Mouse (Mus musculus) ES-Bruce4 (cell line): ENCODE measurements around the gene Mrnip. TPM values are rescaled to one million over a fixed set of nuclear protein-coding genes. Genes with fewer than 3 reads are reported as not detected.
A peak's percentile ranks its signal among the peaks of the same experiment; 100 is the strongest.

Source experiments
- H3K27ac ChIP-seq: 2 replicates; pipeline ENCODE4 v1.5.1; 2012; ENCODE audit warnings: low read length, inconsistent platforms; ENCODE audit not compliant: insufficient read depth
- H3K27me3 ChIP-seq: 2 replicates; pipeline ENCODE4 v1.6.1; 2012; ENCODE audit warnings: mild to moderate bottlenecking, low read length, inconsistent platforms; ENCODE audit not compliant: control insufficient read depth, poor library complexity, insufficient read depth, severe bottlenecking
- H3K36me3 ChIP-seq: 2 replicates; pipeline ENCODE4 v1.6.1; 2012; ENCODE audit warnings: inconsistent platforms, mild to moderate bottlenecking, low read length, moderate library complexity; ENCODE audit not compliant: control insufficient read depth, poor library complexity, insufficient read depth, severe bottlenecking
- H3K4me1 ChIP-seq: one replicate; pipeline ENCODE4 v1.8.1; 2011; ENCODE audit warnings: low read length; ENCODE audit not compliant: control insufficient read depth, insufficient read depth
- H3K4me3 ChIP-seq: 2 replicates; pipeline ENCODE4 v1.5.1; 2011; ENCODE audit warnings: low read depth, mild to moderate bottlenecking, low read length
- H3K9ac ChIP-seq: 2 replicates; pipeline ENCODE4 v1.6.1; 2012; ENCODE audit warnings: low read depth, mild to moderate bottlenecking, inconsistent platforms; ENCODE audit not compliant: poor library complexity, severe bottlenecking
- H3K9me3 ChIP-seq: replicated peaks from 2 replicates; pipeline ENCODE4 v1.6.1; 2012; ENCODE audit warnings: mild to moderate bottlenecking, low read length, inconsistent platforms; ENCODE audit not compliant: control insufficient read depth, poor library complexity, insufficient read depth, severe bottlenecking
- CTCF ChIP-seq: IDR thresholded peaks from one replicate; pipeline ENCODE4 v1.8.1; 2011; ENCODE audit warnings: low read depth, low read length
- EP300 ChIP-seq: IDR thresholded peaks from 2 replicates; pipeline ENCODE4 v1.6.1; 2011; ENCODE audit warnings: low read depth, low read length; ENCODE audit not compliant: insufficient read depth
- POLR2A ChIP-seq: IDR thresholded peaks from one replicate; pipeline ENCODE4 v1.8.1; 2011; ENCODE audit warnings: low read length; ENCODE audit not compliant: insufficient read depth
- polyA plus RNA-seq: library from polyadenylated mRNA; stranded (reverse); fragments of >200 nt; gene quantifications from 2 replicates; pipeline ENCODE4 v1.2.4, GENCODE M21; 2011; ENCODE audit warnings: low read depth; ENCODE audit not compliant: missing spikeins, insufficient read depth, insufficient read length

Mrnip gene
- polyA plus RNA-seq, 1 experiment = 11.0 TPM

GRCm38 (mm10) chr11:50233993-50234392 is 59.7 kb downstream of the Mrnip start:
- no peak overlapping the region for H3K27ac ChIP-seq
- no peaks in the 10 kb centered on the region for H3K27me3 ChIP-seq
- peak; percentile 58 for TF ChIP-seq CTCF
- TF ChIP-seq POLR2A = no peak
- no peak overlapping the region for H3K4me3 ChIP-seq
- no peaks in the 10 kb centered on the region for H3K9me3 ChIP-seq
- H3K4me1 ChIP-seq = peaks cover 8% of the 10 kb centered on the region
- H3K9ac ChIP-seq = no peak overlapping the region
- no peaks in the 10 kb centered on the region for H3K36me3 ChIP-seq

GRCm38 (mm10) chr11:50234606-50235005 is 60.4 kb downstream of the Mrnip start:
- Histone ChIP-seq H3K4me3 (peak overlapping the region; percentile 2; the same call in 1 of the 2 replicates), H3K36me3 (no peaks in the 10 kb centered on the region), H3K9me3 (no peaks in the 10 kb centered on the region), H3K27me3 (no peaks in the 10 kb centered on the region), H3K4me1 (peaks cover 6% of the 10 kb centered on the region), H3K27ac (no peak overlapping the region), H3K9ac (peak overlapping the region; percentile 43; the same call in 1 of the 2 replicates)
- no peak for TF ChIP-seq EP300
- no peak for TF ChIP-seq CTCF
- TF ChIP-seq POLR2A = no peak

GRCm38 (mm10) chr11:50236540-50236936 is 62.3 kb downstream of the Mrnip start:
- TF ChIP-seq POLR2A = no peak
- peak; percentile 38 for TF ChIP-seq CTCF
- TF ChIP-seq EP300 = 0 out of 2 replicates have a peak, but pooled peaks have one; percentile 3
- peak overlapping the region; percentile 83 for H3K9ac ChIP-seq
- no peak overlapping the region for H3K27ac ChIP-seq
- no peaks in the 10 kb centered on the region for H3K9me3 ChIP-seq
- H3K4me3 ChIP-seq = peak overlapping the region; percentile 81
- H3K36me3 ChIP-seq = no peaks in the 10 kb centered on the region
- peaks cover 4% of the 10 kb centered on the region for H3K4me1 ChIP-seq
- H3K27me3 ChIP-seq = no peaks in the 10 kb centered on the region

- H3K27me3 ChIP-seq = no peaks in the 10 kb centered on the region
- no peaks in the 10 kb centered on the region for H3K36me3 ChIP-seq
- peaks cover 4% of the 10 kb centered on the region for H3K4me1 ChIP-seq
- H3K27ac ChIP-seq = no peak overlapping the region
- peak overlapping the region; percentile 83 for H3K9ac ChIP-seq
- no peaks in the 10 kb centered on the region for H3K9me3 ChIP-seq
- H3K4me3 ChIP-seq = peak overlapping the region; percentile 81
- TF ChIP-seq CTCF = no peak
- no peak for TF ChIP-seq POLR2A
These were observed 62.9 kb downstream of the Mrnip start for GRCm38 (mm10) chr11:50236937-50237835.

GRCm38 (mm10) chr11:50238324-50238723 is 64.1 kb downstream of the Mrnip start, which contains the start of gene Ltc4s:
Gene Ltc4s, minus strand, starts transcription at chr11:50238616.
- Histone ChIP-seq H3K4me1 (peaks cover 4% of the 10 kb centered on the region), H3K9me3 (no peaks in the 10 kb centered on the region), H3K4me3 (peak within 1 kb of the TSS; percentile 81), H3K36me3 (no peaks in the 10 kb centered on the region), H3K27ac (no peak within 1 kb of the TSS), H3K9ac (peak within 1 kb of the TSS; percentile 83), H3K27me3 (no peaks in the 10 kb centered on the region)
- no peak for TF ChIP-seq EP300
- no peak for TF ChIP-seq POLR2A
